Mouse (Mus musculus) retina, embryonic 14.5 days (tissue): Measurements from ENCODE around the gene Slfn1.
"Not testable (repeated sequence)": the region's sequence is repeated elsewhere in the genome, so short reads cannot be mapped to it uniquely, and the experiment has no call there.

ENCODE experiments used
- DNase-seq: peaks from one replicate; pipeline ENCODE4 v3.0.0-alpha.2; 2015; ENCODE audit warnings: low spot score

The Slfn1 gene

DNA sequence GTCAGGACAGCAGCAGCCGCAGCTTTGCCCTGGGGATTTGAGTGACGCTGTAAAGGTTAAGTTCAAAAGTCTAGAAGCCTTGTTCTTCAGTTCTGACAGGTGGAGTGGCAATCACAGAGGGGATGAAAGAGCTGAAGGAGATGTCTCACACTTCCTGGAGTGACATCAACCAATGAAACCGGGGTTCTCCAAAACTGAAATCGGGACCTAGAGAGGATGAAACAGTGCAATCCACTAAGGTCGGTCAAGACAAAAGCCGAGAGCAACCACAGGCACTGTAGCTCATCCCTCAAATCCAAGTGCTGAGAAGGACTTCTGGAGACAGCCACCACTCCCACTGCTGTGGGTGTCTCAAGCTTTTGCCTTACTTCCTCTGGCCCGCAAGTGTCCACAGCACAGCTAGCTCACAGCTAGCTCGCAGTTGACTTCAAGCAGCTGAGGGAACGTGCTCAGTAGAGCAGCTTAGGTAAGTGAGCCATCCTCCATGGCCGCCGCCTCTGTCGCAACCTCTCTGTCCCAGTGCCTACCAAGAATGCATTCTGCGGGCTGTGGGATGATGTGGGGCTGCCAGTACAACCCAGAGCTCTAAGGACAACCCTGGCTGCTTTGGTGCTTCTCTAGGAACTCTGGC lies at the start of gene Slfn1:
Gene Slfn1 (plus strand): TSS at position 253 of the 631 bp plus-strand sequence.
- DNase-seq: no peak

DNA sequence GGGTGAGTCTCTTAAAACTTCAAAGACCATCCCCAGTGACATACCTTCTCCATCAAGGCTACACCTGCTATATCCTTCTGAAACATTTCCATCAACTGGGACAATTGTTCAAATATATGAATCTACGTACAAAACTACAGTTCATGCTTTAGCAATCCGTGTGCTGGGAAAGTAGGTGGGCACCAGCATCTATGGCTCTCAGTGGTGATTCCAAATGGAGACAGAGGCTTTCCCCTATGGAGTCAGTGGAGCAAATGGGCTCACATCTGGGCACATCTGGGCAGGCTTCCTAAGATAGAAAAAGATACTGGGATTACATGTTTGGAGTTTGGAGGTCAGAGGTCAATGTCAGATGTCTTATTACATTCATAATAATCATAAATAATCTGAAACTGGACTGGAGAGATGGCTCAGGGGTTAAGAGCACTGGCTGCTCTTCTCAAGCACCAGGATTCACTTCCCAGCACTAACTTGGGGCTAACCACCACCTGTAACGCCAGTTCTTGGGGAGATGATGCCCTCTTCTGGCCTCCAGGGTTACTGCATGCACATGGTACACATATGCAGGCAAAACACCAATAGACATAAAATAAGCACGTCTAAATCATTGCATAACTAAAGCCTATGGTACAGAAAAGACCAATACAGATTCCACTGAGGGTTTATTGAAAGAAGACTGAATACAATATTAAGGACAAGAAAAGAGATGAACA lies 48.5 kb upstream of the Slfn1 start:
- DNase-seq: no peak

GRCm38 (mm10) chr11:83070321-83070970 lies 46.2 kb upstream of the Slfn1 start:
- DNase-seq: no peak

GRCm38 (mm10) chr11:83077714-83078422 lies 38.8 kb upstream of the Slfn1 start:
- DNase-seq: no peak

DNA sequence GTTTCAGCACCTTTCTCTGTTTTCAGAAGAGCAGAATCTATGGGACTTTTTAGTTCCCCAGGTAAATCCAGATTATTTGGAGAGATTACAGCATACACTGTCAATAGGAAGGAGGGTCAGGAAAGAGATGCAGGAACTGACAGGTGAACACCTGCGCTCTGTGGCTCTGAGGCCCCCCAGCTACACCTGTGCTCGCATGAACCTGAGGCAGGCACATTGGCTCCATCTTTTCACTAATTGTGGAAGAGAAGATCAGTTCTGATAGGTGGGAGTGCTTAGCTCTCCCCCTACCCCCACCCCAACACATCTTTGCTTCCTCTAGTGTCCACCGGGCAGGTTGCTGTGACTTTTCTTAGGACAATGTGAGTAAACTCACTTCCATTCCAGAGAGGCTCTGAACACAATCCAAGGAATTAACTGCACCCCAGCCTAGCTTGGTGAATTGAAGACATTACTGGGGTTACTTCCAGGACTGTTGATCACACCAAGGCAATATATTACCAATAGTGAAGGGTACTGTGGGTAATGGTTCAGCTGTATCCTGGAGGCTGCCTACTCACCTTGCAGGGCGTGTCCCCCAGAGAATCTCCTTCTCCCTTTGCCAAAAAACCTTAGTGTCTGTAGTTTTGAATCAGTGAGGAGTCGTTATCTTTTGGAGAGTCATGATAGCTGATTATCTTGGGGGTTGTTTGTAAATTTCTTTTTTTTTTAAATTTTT lies 38.1 kb upstream of the Slfn1 start:
- no peak for DNase-seq

GRCm38 (mm10) chr11:83079487-83080199 lies 37.0 kb upstream of the Slfn1 start:
- DNase-seq: no peak

DNA sequence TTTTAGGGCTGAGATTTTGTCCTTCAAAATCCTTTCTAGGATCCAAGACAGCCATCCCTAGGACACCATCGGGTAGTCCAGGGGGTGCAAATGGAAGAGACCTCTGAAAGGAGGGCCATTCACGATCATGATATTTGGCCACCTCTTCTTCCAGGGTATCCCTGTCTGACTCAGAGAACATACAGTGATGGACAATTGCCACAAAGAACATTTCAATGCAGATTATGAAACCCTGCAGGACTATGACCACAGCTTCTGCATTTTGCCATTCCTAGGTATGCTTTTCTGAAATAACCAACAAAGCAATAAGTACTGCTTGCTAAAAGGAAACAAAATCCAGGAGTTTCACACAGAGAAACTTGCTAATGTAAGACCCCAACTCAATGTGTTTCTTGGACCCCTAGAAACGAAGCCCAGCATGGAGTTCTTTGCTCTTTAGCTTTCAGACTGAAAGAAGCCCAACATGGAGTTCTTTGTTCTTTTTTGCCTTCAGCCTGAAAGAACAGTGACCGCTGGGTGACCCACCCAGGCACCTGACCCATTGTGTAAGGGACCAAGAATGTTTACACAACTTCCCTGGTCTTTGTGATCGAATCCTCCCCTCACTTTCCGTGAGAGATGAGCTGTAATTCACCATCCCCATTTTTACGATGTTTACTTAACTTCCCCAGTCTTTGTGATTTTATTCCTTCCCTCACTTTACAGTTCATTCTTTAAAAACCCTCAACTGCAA lies 33.7 kb upstream of the Slfn1 start:
- no peak for DNase-seq

GRCm38 (mm10) chr11:83084161-83084560 lies 32.5 kb upstream of the Slfn1 start:
- DNase-seq: no peak

- DNase-seq: no peak
Measured at GRCm38 (mm10) chr11:83084761-83085160, 31.9 kb upstream of the Slfn1 start.

DNA sequence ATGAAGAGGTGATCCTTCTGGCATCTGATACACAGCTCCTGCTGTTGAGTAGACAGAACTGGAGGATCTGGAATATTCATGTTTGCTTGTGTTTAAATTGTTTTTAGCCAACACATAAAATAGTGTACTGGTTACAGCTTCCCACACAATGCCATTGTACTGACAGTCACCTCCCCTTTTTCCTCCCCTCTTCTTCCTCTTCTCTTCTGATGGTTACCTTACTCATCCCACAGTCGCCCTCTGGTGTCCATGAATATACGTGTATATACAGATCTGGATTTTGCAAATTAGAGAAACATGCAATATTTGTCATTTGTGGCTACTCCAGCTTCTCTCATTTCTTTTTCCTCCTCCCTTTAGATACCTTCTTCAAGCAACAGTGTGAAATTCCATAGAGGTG lies 1.5 kb upstream of the Slfn1 start:
- DNase-seq: peak; percentile 28

GRCm38 (mm10) chr11:83118056-83118455 lies 1.4 kb downstream of the Slfn1 start:
- no peak for DNase-seq

DNA sequence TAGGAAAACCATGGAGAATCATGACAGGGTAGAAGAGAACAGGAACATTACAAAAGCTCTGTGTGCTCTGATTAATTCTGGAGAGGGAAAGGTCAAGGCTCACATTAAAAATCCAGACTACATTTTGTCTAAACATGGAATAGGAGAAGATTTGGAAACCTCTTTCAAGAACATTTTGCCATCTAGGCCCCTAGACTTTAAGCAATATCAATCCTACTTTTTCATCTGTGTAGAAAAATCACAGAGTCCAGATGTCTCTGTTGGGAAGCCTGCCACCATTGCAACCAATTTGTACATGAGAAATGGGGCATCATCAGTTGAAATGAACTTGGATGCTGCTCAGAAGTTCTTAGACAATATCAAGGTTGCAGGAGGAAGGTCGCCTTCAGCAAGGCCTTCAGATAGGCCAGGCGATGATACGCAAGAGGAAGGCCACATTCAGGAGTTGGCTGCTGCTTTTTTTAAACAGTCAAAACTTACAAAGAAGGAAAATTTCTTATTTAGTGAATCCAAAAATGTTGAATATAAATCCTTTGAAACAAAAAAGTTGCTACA lies 4.6 kb downstream of the Slfn1 start:
- no peak for DNase-seq

- DNase-seq: no peak
Measured at GRCm38 (mm10) chr11:83123198-83123597, 6.5 kb downstream of the Slfn1 start.

DNA sequence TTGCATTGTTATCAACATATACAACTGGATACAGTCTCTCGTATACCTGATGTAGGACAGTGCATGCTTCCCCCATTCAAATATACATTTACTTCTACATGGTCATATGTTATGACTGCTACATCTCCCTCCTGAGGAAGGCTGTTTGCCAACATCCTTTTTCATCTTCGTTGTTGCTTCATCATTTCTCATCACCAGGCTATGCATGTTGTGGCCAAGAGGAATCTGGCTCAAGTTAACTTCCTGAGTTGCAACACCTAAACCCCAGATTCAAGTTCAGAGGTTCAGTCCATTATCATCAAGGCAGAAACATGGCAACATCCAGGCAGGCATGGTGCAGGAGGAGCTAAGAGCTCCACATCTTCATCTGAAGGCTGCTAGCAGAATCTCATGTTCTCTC lies 8.3 kb downstream of the Slfn1 start:
- DNase-seq: no peak

GRCm38 (mm10) chr11:83125633-83126032 lies 9.0 kb downstream of the Slfn1 start:
- not testable (repeated sequence) for DNase-seq

- DNase-seq: not testable (repeated sequence)
Measured at GRCm38 (mm10) chr11:83137253-83137652, 20.6 kb downstream of the Slfn1 start.

DNA sequence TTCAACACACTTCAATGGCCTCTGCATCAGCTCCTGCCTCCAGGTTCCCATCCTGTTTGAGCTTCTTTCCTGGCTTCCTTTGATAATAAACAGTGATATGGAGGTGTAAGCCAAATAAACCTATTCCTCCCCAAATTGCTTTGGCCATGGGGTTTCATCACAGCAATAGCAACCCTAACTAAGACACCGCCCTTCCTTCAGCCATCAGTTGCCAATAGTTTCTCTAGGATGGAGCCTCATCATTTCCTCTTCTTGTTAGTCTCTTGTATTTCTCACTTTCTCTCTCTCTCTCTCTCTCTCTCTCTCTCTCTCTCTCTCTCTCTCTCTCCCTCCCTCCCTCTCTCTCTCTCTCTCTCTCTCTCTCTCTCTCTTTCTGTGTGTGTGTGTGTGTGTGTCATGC lies 32.3 kb downstream of the Slfn1 start:
- DNase-seq: not testable (repeated sequence)
